Mouse (Mus musculus) lung, adult 2 months (tissue): ENCODE data around the gene Gpr27.

Experiments used
- CTCF ChIP-seq: fragments of 200-500 bp; IDR thresholded peaks from 2 replicates; pipeline ENCODE4 v1.5.1; 2011; ENCODE audit warnings: mild to moderate bottlenecking, low read length, control low read depth; ENCODE audit not compliant: insufficient read depth
- POLR2A ChIP-seq: fragments of 200-500 bp; IDR thresholded peaks from 2 replicates; pipeline ENCODE4 v1.6.1; 2011; ENCODE audit warnings: low read depth, mild to moderate bottlenecking, control low read depth, low read length, borderline replicate concordance; ENCODE audit errors: extremely low read depth

- TF ChIP-seq CTCF (no peak), POLR2A (no peak)
Measured at GRCm38 (mm10) chr6:99691666-99692205, 743 bp upstream of the Gpr27 start.
